Mouse (Mus musculus) liver, embryonic 14.5 days (tissue): ENCODE data around the gene Stard7.

Experiments
- CTCF ChIP-seq: IDR thresholded peaks from 2 replicates; pipeline ENCODE4 v1.5.1; 2016; ENCODE audit warnings: antibody characterized with exemption, low read depth, control low read depth
- EP300 ChIP-seq: IDR thresholded peaks from 2 replicates; pipeline ENCODE4 v1.6.1; 2016; ENCODE audit warnings: antibody characterized with exemption, low read depth

- no peak for TF ChIP-seq CTCF
- TF ChIP-seq EP300, result no peak
Observed at GRCm38 (mm10) chr2:127259340-127259739, 10.7 kb upstream of the Stard7 start.
